16 mouse cellular contexts compared by ENCODE assay signal in genomic region chr16:91605156-91605555, GRCm38 (mm10). TPM values are rescaled to one million over a fixed set of nuclear protein-coding genes. Genes with fewer than 3 reads are reported as not detected.
DNase-seq lines count a peak whose midpoint lies in the region; ATAC-seq and TF ChIP-seq lines count a peak whose summit lies in the region.
"Had no signal": no experiment of that assay in that cellular context is flagged by ENCODE, and none has a peak within 500 bp of the region (broad histone marks: within the 10 kb centered on the region; RNA-seq: fewer than 3 reads in every experiment).

No protein-coding gene starts in this region.

- no peak for TF ChIP-seq POLR2A in kidney, adult 2 months (IDR thresholded peaks at IDR 0.05; ENCODE audit: low read depth, low read length)

- DNase-seq in heart, postnatal 14 days, result peak; percentile 40 to 61
- DNase-seq in heart, adult 11 months, result no peak
- peak; percentile 73 for DNase-seq in kidney, adult 2 months
- DNase-seq in kidney, postnatal 14 days, result peak; percentile 55
- no peak for DNase-seq in spleen, adult 18-20 months
- no peak for DNase-seq in midbrain, embryonic 14.5 days
- DNase-seq: adrenal gland, adult 8-10 months; cerebellum, adult 11 months; cerebellum, adult 9-10 months; cerebellum, postnatal 25 days; gastrocnemius, postnatal 36 days had no signal

- no peak overlapping the region for H3K4me2 ChIP-seq in kidney, embryonic 14.5 days (replicated peaks; ENCODE audit: low read depth, low read length)
- no peak overlapping the region for H3K4me2 ChIP-seq in midbrain, embryonic 14.5 days (ENCODE audit: low read length)
- H3K4me2 ChIP-seq: embryonic facial prominence, embryonic 12.5 days; forebrain, embryonic 15.5 days; hindbrain, embryonic 15.5 days had no signal

- no peaks in the 10 kb centered on the region for H3K9me3 ChIP-seq in kidney, embryonic 14.5 days (ENCODE audit: control insufficient read depth, low read length)
- no peaks in the 10 kb centered on the region for H3K9me3 ChIP-seq in midbrain, embryonic 14.5 days (ENCODE audit: control insufficient read depth, low read length)
- H3K9me3 ChIP-seq: embryonic facial prominence, embryonic 12.5 days; forebrain, embryonic 15.5 days; hindbrain, embryonic 15.5 days had no signal

- no peaks in the 10 kb centered on the region for H3K36me3 ChIP-seq in kidney, adult 2 months (ENCODE audit: control insufficient read depth, insufficient read depth, low read length)
- no peaks in the 10 kb centered on the region for H3K36me3 ChIP-seq in kidney, embryonic 14.5 days (ENCODE audit: control insufficient read depth, insufficient read depth, low read length)
- no peaks in the 10 kb centered on the region for H3K36me3 ChIP-seq in midbrain, embryonic 14.5 days (ENCODE audit: control insufficient read depth, insufficient read depth, low read length)
- H3K36me3 ChIP-seq: embryonic facial prominence, embryonic 12.5 days; forebrain, embryonic 15.5 days; hindbrain, embryonic 15.5 days had no signal

- H3K4me1 ChIP-seq in kidney, adult 2 months (ENCODE audit: control insufficient read depth, insufficient read depth, low read length), result no peaks in the 10 kb centered on the region; the same call in 1 of the 2 replicates
- no peaks in the 10 kb centered on the region; the same call in 1 of the 2 replicates for H3K4me1 ChIP-seq in kidney, embryonic 14.5 days (ENCODE audit: control insufficient read depth, insufficient read depth, low read length)
- no peaks in the 10 kb centered on the region for H3K4me1 ChIP-seq in midbrain, embryonic 14.5 days (ENCODE audit: control insufficient read depth, insufficient read depth, low read length)
- H3K4me1 ChIP-seq: embryonic facial prominence, embryonic 12.5 days; forebrain, embryonic 15.5 days; hindbrain, embryonic 15.5 days had no signal

- TF ChIP-seq CTCF in kidney, adult 2 months (conservative IDR thresholded peaks at IDR 0.05; ENCODE audit: insufficient read depth, insufficient read length, low read depth, low read length), result no peak

- H3K27me3 ChIP-seq in kidney, adult 2 months (replicated peaks; ENCODE audit: control insufficient read depth, insufficient read depth, low read length), result no peaks in the 10 kb centered on the region
- no peaks in the 10 kb centered on the region for H3K27me3 ChIP-seq in kidney, embryonic 14.5 days (ENCODE audit: control insufficient read depth, insufficient read depth, low read length)
- H3K27me3 ChIP-seq in midbrain, embryonic 14.5 days (ENCODE audit: control insufficient read depth, insufficient read depth, low read length), result no peaks in the 10 kb centered on the region
- H3K27me3 ChIP-seq: embryonic facial prominence, embryonic 12.5 days; forebrain, embryonic 15.5 days; hindbrain, embryonic 15.5 days had no signal

- no peak overlapping the region for H3K9ac ChIP-seq in kidney, embryonic 14.5 days (ENCODE audit: low read depth, low read length)
- H3K9ac ChIP-seq in midbrain, embryonic 14.5 days (replicated peaks; ENCODE audit: low read length), result no peak overlapping the region
- H3K9ac ChIP-seq: embryonic facial prominence, embryonic 12.5 days; forebrain, embryonic 15.5 days; hindbrain, embryonic 15.5 days had no signal

- ATAC-seq in kidney, embryonic 14.5 days (ENCODE audit: low FRiP score, low TSS enrichment), result no peak
- no peak for ATAC-seq in midbrain, embryonic 14.5 days (ENCODE audit: low FRiP score, low TSS enrichment)
- ATAC-seq: forebrain, embryonic 15.5 days had no signal

- no peak overlapping the region for H3K27ac ChIP-seq in kidney, adult 2 months (ENCODE audit: insufficient read depth, low read depth, low read length)
- no peak overlapping the region for H3K27ac ChIP-seq in kidney, embryonic 14.5 days (ENCODE audit: low read depth, low read length)
- H3K27ac ChIP-seq in midbrain, embryonic 14.5 days (replicated peaks; ENCODE audit: low read depth, low read length), result no peak overlapping the region
- H3K27ac ChIP-seq: embryonic facial prominence, embryonic 12.5 days; forebrain, embryonic 15.5 days; heart, adult 2 months; hindbrain, embryonic 15.5 days had no signal

- intact Hi-C loops in heart, postnatal 14 days (cut with DNase I), result no loop called here

- 58% methylated on average over 6 of the region's 6 CpGs for WGBS in kidney, adult 2 months
- 71% methylated on average over 6 of the region's 6 CpGs for WGBS in kidney, embryonic 14.5 days
- WGBS in midbrain, embryonic 14.5 days, result 81% methylated on average over 6 of the region's 6 CpGs

- H3K4me3 ChIP-seq in kidney, adult 2 months (ENCODE audit: insufficient read depth, low read depth, low read length), result no peak overlapping the region
- no peak overlapping the region for H3K4me3 ChIP-seq in kidney, embryonic 14.5 days (ENCODE audit: low read length)
- H3K4me3 ChIP-seq in midbrain, embryonic 14.5 days (replicated peaks; ENCODE audit: low read depth, low read length), result no peak overlapping the region
- H3K4me3 ChIP-seq: embryonic facial prominence, embryonic 12.5 days; forebrain, embryonic 15.5 days; heart, adult 2 months; hindbrain, embryonic 15.5 days had no signal

RNA-seq across cellular contexts. Expression of gene Tmem50b, which starts 7.6 kb away (rescaled TPM):
- 10 to 100 TPM; 65.1 to 65.2 TPM for total RNA-seq in heart, postnatal 14 days (2021)
- 39.2 and 40.7 TPM in 2 replicates for polyA plus RNA-seq in kidney, adult 2 months (2012; rRNA removed)
- 20.0 and 34.7 TPM in 2 replicates for polyA plus RNA-seq in kidney, embryonic 14.5 days (2014; fragmentation: Nextera tagmentation; extraction: Ambion mirVana)
- polyA plus RNA-seq in midbrain, embryonic 14.5 days (2014; fragmentation: Nextera tagmentation; extraction: Ambion mirVana), result 72.3 and 77.8 TPM in 2 replicates

RNA-seq across cellular contexts. Expression of gene Dnajc28, which starts 13.7 kb away (rescaled TPM):
- total RNA-seq in heart, postnatal 14 days (2021), result 10 to 100 TPM; 16.0 to 16.7 TPM
- 3.9 and 5.9 TPM in 2 replicates for polyA plus RNA-seq in kidney, adult 2 months (2012; rRNA removed)
- polyA plus RNA-seq in kidney, embryonic 14.5 days (2014; fragmentation: Nextera tagmentation; extraction: Ambion mirVana), result 2.9 and 3.0 TPM in 2 replicates
- polyA plus RNA-seq in midbrain, embryonic 14.5 days (2014; fragmentation: Nextera tagmentation; extraction: Ambion mirVana), result 6.3 and 8.7 TPM in 2 replicates

RNA-seq across cellular contexts. Expression of gene Gart, which starts 41.6 kb away (rescaled TPM):
- total RNA-seq in heart, postnatal 14 days (2021), result 10 to 100 TPM; 52.8 to 56.6 TPM
- 30.3 and 39.4 TPM in 2 replicates for polyA plus RNA-seq in kidney, adult 2 months (2012; rRNA removed)
- 90.5 and 128 TPM in 2 replicates for polyA plus RNA-seq in kidney, embryonic 14.5 days (2014; fragmentation: Nextera tagmentation; extraction: Ambion mirVana)
- polyA plus RNA-seq in midbrain, embryonic 14.5 days (2014; fragmentation: Nextera tagmentation; extraction: Ambion mirVana), result 42.8 and 64.2 TPM in 2 replicates

RNA-seq across cellular contexts. Expression of gene Son, which starts 42.1 kb away (rescaled TPM):
- total RNA-seq in heart, postnatal 14 days (2021), result 100 to 1,000 TPM; 175 to 187 TPM
- 78.0 and 81.9 TPM in 2 replicates for polyA plus RNA-seq in kidney, adult 2 months (2012; rRNA removed)
- 160 and 167 TPM in 2 replicates for polyA plus RNA-seq in kidney, embryonic 14.5 days (2014; fragmentation: Nextera tagmentation; extraction: Ambion mirVana)
- 172 and 175 TPM in 2 replicates for polyA plus RNA-seq in midbrain, embryonic 14.5 days (2014; fragmentation: Nextera tagmentation; extraction: Ambion mirVana)

RNA-seq across cellular contexts. Expression of gene Ifngr2, which starts 58.3 kb away (rescaled TPM):
- total RNA-seq in heart, postnatal 14 days (2021), result 100 to 1,000 TPM; 125 to 142 TPM
- 15.1 and 17.7 TPM in 2 replicates for polyA plus RNA-seq in kidney, adult 2 months (2012; rRNA removed)
- 36.0 and 45.7 TPM in 2 replicates for polyA plus RNA-seq in kidney, embryonic 14.5 days (2014; fragmentation: Nextera tagmentation; extraction: Ambion mirVana)
- 90.2 and 94.2 TPM in 2 replicates for polyA plus RNA-seq in midbrain, embryonic 14.5 days (2014; fragmentation: Nextera tagmentation; extraction: Ambion mirVana)

Comparison
In these comparisons a context has a peak if more than half of its experiments do, and no peak if none do; other contexts are left out.
1. DNase-seq: peak in heart, postnatal 14 days (2 of 2), kidney, adult 2 months (single experiment) and kidney, postnatal 14 days (single experiment); none in heart, adult 11 months (single experiment), spleen, adult 18-20 months (0 of 2) and midbrain, embryonic 14.5 days (single experiment).